Mouse (Mus musculus) kidney, adult 2 months (tissue): ENCODE data around the gene Gstp2.

Experiments used
- CTCF ChIP-seq: fragments of 200-500 bp; conservative IDR thresholded peaks from 2 replicates; pipeline ENCODE4 v1.5.1; 2011; ENCODE audit warnings: low read depth, mild to moderate bottlenecking, control low read depth, low read length, moderate library complexity, mixed read lengths; ENCODE audit not compliant: insufficient read depth, insufficient read length
- POLR2A ChIP-seq: fragments of 200-500 bp; IDR thresholded peaks from one replicate; pipeline ENCODE4 v1.6.1; 2011; ENCODE audit warnings: low read depth, low read length, control low read depth

DNA sequence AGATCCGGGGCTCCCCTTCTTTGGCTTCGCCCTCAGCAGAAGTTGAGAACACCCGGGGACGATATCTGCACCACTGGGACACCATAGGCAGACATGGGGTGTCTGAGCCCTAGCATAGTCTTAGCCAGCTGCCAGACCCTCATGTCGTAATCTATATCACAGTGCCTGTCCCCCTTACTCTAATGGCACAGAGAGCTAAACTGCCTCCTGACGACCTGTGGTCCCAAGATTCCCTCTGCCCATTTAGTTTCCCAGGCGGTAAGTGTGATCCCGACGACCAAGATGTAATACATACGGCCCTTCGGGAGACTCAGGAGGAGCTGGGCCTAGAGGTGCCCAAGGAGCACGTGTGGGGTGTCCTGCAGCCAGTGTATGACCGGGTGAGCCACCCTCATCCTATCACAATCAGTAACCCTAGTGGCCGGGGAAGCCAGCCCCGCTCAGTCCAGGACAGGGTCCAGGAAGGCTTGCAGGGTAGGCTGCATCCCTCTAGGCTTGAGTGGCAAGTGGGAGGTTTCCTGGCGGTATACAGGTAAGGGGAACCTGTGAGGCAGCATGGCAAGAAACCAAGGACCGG, 44.8 kb downstream of the Gstp2 start:
- no peak for TF ChIP-seq CTCF
- no peak for TF ChIP-seq POLR2A
